Mouse (Mus musculus): ENCODE results near the gene Pcp4l1.
"Not testable (repeated sequence)": the region's sequence is repeated elsewhere in the genome, so short reads cannot be mapped to it uniquely, and the experiment has no call there.

Gene Pcp4l1

GRCm38 (mm10) chr1:171149974-171150760 is 45.9 kb downstream of the Pcp4l1 start, which contains the start of the genes Sdhc and Mpz:
Gene Sdhc (minus strand): TSS chr1:171150603.
Gene Mpz (plus strand): TSS chr1:171150711.
- DNase-seq (ENCODE audit: low read depth in 2 of 2, low spot score in 2 of 2): peak; percentile 94 to 98

GRCm38 (mm10) chr1:171142981-171143380 is 53.1 kb downstream of the Pcp4l1 start:
- DNase-seq (ENCODE audit: low read depth in 2 of 2, low spot score in 2 of 2): not testable (repeated sequence)

- not testable (repeated sequence) for DNase-seq (ENCODE audit: low read depth in 2 of 2, low spot score in 2 of 2)
These were observed 58.4 kb downstream of the Pcp4l1 start for GRCm38 (mm10) chr1:171137486-171138155.

- DNase-seq (ENCODE audit: low read depth in 2 of 2, low spot score in 2 of 2): no peak
These were observed 60.5 kb downstream of the Pcp4l1 start for GRCm38 (mm10) chr1:171135600-171135999.

GRCm38 (mm10) chr1:171130971-171131370 is 65.1 kb downstream of the Pcp4l1 start:
- no peak for DNase-seq (ENCODE audit: low read depth in 2 of 2, low spot score in 2 of 2)

GRCm38 (mm10) chr1:171129251-171129650 is 66.8 kb downstream of the Pcp4l1 start:
- no peak for DNase-seq (ENCODE audit: low read depth in 2 of 2, low spot score in 2 of 2)

GRCm38 (mm10) chr1:171124398-171124797 is 71.7 kb downstream of the Pcp4l1 start:
- no peak for DNase-seq (ENCODE audit: low read depth in 2 of 2, low spot score in 2 of 2)
